Mouse (Mus musculus): Measurements from ENCODE around the gene Itsn1. TPM values are rescaled to one million over a fixed set of nuclear protein-coding genes. Genes with fewer than 3 reads are reported as not detected.

Itsn1 gene
- polyA plus RNA-seq, 1 experiment from 2014 or later, result 40.1 TPM

GRCm38 (mm10) chr16:91779576-91779975 is 50.5 kb downstream of the Itsn1 start:
- ATAC-seq (replicated peaks; ENCODE audit: insufficient number of reproducible peaks, low FRiP score, low TSS enrichment, low read depth), result no peak
- Histone ChIP-seq H3K9me3 (replicated peaks; ENCODE audit: control insufficient read depth, low read length) (no peaks in the 10 kb centered on the region), H3K4me2 (ENCODE audit: low read depth, low read length) (no peak overlapping the region), H3K4me3 (ENCODE audit: low read depth, low read length) (no peak overlapping the region), H3K36me3 (replicated peaks; ENCODE audit: control insufficient read depth, insufficient read depth, low read depth, low read length) (no peaks in the 10 kb centered on the region), H3K27me3 (ENCODE audit: control insufficient read depth, insufficient read depth, low read length) (no peaks in the 10 kb centered on the region), H3K4me1 (ENCODE audit: control insufficient read depth, insufficient read depth, low read length) (no peaks in the 10 kb centered on the region), H3K27ac (replicated peaks; ENCODE audit: low read depth, low read length) (no peak overlapping the region), H3K9ac (replicated peaks; ENCODE audit: low read length) (no peak overlapping the region)
- WGBS, result 79% methylated on average over 10 of the region's 10 CpGs
- DNase-seq (ENCODE audit: low spot score), result no peak

- Histone ChIP-seq H3K4me3 (ENCODE audit: low read depth, low read length) (no peak overlapping the region), H3K9me3 (replicated peaks; ENCODE audit: control insufficient read depth, low read length) (no peaks in the 10 kb centered on the region), H3K27me3 (ENCODE audit: control insufficient read depth, insufficient read depth, low read length) (no peaks in the 10 kb centered on the region), H3K4me2 (ENCODE audit: low read depth, low read length) (no peak overlapping the region), H3K9ac (replicated peaks; ENCODE audit: low read length) (no peak overlapping the region), H3K4me1 (ENCODE audit: control insufficient read depth, insufficient read depth, low read length) (no peaks in the 10 kb centered on the region), H3K27ac (replicated peaks; ENCODE audit: low read depth, low read length) (no peak overlapping the region), H3K36me3 (replicated peaks; ENCODE audit: control insufficient read depth, insufficient read depth, low read depth, low read length) (no peaks in the 10 kb centered on the region)
- 90% methylated on average over 7 of the region's 7 CpGs for WGBS
- DNase-seq (ENCODE audit: low spot score) (no peak), ATAC-seq (replicated peaks; ENCODE audit: insufficient number of reproducible peaks, low FRiP score, low TSS enrichment, low read depth) (no peak)
Observed at GRCm38 (mm10) chr16:91780151-91780550, 51.1 kb downstream of the Itsn1 start.

- ATAC-seq (replicated peaks; ENCODE audit: insufficient number of reproducible peaks, low FRiP score, low TSS enrichment, low read depth), result no peak
- H3K4me1 ChIP-seq (ENCODE audit: control insufficient read depth, insufficient read depth, low read length), result no peaks in the 10 kb centered on the region
- H3K9me3 ChIP-seq (replicated peaks; ENCODE audit: control insufficient read depth, low read length), result no peaks in the 10 kb centered on the region
- H3K36me3 ChIP-seq (replicated peaks; ENCODE audit: control insufficient read depth, insufficient read depth, low read depth, low read length), result no peaks in the 10 kb centered on the region
- no peak overlapping the region for H3K9ac ChIP-seq (replicated peaks; ENCODE audit: low read length)
- no peak overlapping the region for H3K4me2 ChIP-seq (ENCODE audit: low read depth, low read length)
- no peak overlapping the region for H3K4me3 ChIP-seq (ENCODE audit: low read depth, low read length)
- no peaks in the 10 kb centered on the region for H3K27me3 ChIP-seq (ENCODE audit: control insufficient read depth, insufficient read depth, low read length)
- H3K27ac ChIP-seq (replicated peaks; ENCODE audit: low read depth, low read length), result no peak overlapping the region
- DNase-seq (ENCODE audit: low spot score), result no peak
- WGBS, result 84% methylated on average over 3 of the region's 3 CpGs
Observed at GRCm38 (mm10) chr16:91780826-91781225, 51.7 kb downstream of the Itsn1 start.

- WGBS, result 92% methylated on average over 7 of the region's 7 CpGs
- H3K4me1 ChIP-seq (ENCODE audit: control insufficient read depth, insufficient read depth, low read length), result no peaks in the 10 kb centered on the region
- DNase-seq (ENCODE audit: low spot score) (no peak), ATAC-seq (replicated peaks; ENCODE audit: insufficient number of reproducible peaks, low FRiP score, low TSS enrichment, low read depth) (no peak)
- H3K36me3 ChIP-seq (replicated peaks; ENCODE audit: control insufficient read depth, insufficient read depth, low read depth, low read length), result no peaks in the 10 kb centered on the region
- H3K4me3 ChIP-seq (ENCODE audit: low read depth, low read length), result no peak overlapping the region
- H3K27me3 ChIP-seq (ENCODE audit: control insufficient read depth, insufficient read depth, low read length), result no peaks in the 10 kb centered on the region
- H3K9me3 ChIP-seq (replicated peaks; ENCODE audit: control insufficient read depth, low read length), result no peaks in the 10 kb centered on the region
- no peak overlapping the region for H3K27ac ChIP-seq (replicated peaks; ENCODE audit: low read depth, low read length)
- H3K4me2 ChIP-seq (ENCODE audit: low read depth, low read length), result no peak overlapping the region
- no peak overlapping the region for H3K9ac ChIP-seq (replicated peaks; ENCODE audit: low read length)
Observed at GRCm38 (mm10) chr16:91783191-91783590, 54.1 kb downstream of the Itsn1 start.

- no peak for ATAC-seq (replicated peaks; ENCODE audit: insufficient number of reproducible peaks, low FRiP score, low TSS enrichment, low read depth)
- no peak overlapping the region for H3K27ac ChIP-seq (replicated peaks; ENCODE audit: low read depth, low read length)
- H3K4me2 ChIP-seq (ENCODE audit: low read depth, low read length), result no peak overlapping the region
- 79% methylated on average over 6 of the region's 6 CpGs for WGBS
- no peaks in the 10 kb centered on the region for H3K4me1 ChIP-seq (ENCODE audit: control insufficient read depth, insufficient read depth, low read length)
- H3K4me3 ChIP-seq (ENCODE audit: low read depth, low read length), result no peak overlapping the region
- no peak overlapping the region for H3K9ac ChIP-seq (replicated peaks; ENCODE audit: low read length)
- H3K9me3 ChIP-seq (replicated peaks; ENCODE audit: control insufficient read depth, low read length), result no peaks in the 10 kb centered on the region
- no peaks in the 10 kb centered on the region for H3K36me3 ChIP-seq (replicated peaks; ENCODE audit: control insufficient read depth, insufficient read depth, low read depth, low read length)
- H3K27me3 ChIP-seq (ENCODE audit: control insufficient read depth, insufficient read depth, low read length), result no peaks in the 10 kb centered on the region
- DNase-seq (ENCODE audit: low spot score), result no peak
Observed at GRCm38 (mm10) chr16:91784298-91784697, 55.2 kb downstream of the Itsn1 start.

- H3K36me3 ChIP-seq (replicated peaks; ENCODE audit: control insufficient read depth, insufficient read depth, low read depth, low read length), result no peaks in the 10 kb centered on the region
- no peak overlapping the region for H3K9ac ChIP-seq (replicated peaks; ENCODE audit: low read length)
- no peaks in the 10 kb centered on the region for H3K27me3 ChIP-seq (ENCODE audit: control insufficient read depth, insufficient read depth, low read length)
- H3K4me3 ChIP-seq (ENCODE audit: low read depth, low read length), result no peak overlapping the region
- H3K9me3 ChIP-seq (replicated peaks; ENCODE audit: control insufficient read depth, low read length), result no peaks in the 10 kb centered on the region
- 94% methylated on average over 10 of the region's 10 CpGs for WGBS
- no peaks in the 10 kb centered on the region for H3K4me1 ChIP-seq (ENCODE audit: control insufficient read depth, insufficient read depth, low read length)
- ATAC-seq (replicated peaks; ENCODE audit: insufficient number of reproducible peaks, low FRiP score, low TSS enrichment, low read depth) (no peak), DNase-seq (ENCODE audit: low spot score) (no peak)
- no peak overlapping the region for H3K4me2 ChIP-seq (ENCODE audit: low read depth, low read length)
- H3K27ac ChIP-seq (replicated peaks; ENCODE audit: low read depth, low read length), result no peak overlapping the region
Observed at GRCm38 (mm10) chr16:91786425-91786824, 57.3 kb downstream of the Itsn1 start.

GRCm38 (mm10) chr16:91789728-91790127 is 60.6 kb downstream of the Itsn1 start:
- no peaks in the 10 kb centered on the region for H3K36me3 ChIP-seq (replicated peaks; ENCODE audit: control insufficient read depth, insufficient read depth, low read depth, low read length)

GRCm38 (mm10) chr16:91792477-91793196 is 63.6 kb downstream of the Itsn1 start:
- WGBS, result 72% methylated on average over 8 of the region's 8 CpGs
- Histone ChIP-seq H3K9me3 (replicated peaks; ENCODE audit: control insufficient read depth, low read length) (no peaks in the 10 kb centered on the region), H3K27me3 (ENCODE audit: control insufficient read depth, insufficient read depth, low read length) (no peaks in the 10 kb centered on the region), H3K4me2 (ENCODE audit: low read depth, low read length) (no peak overlapping the region), H3K4me1 (ENCODE audit: control insufficient read depth, insufficient read depth, low read length) (no peaks in the 10 kb centered on the region), H3K27ac (replicated peaks; ENCODE audit: low read depth, low read length) (no peak overlapping the region), H3K4me3 (ENCODE audit: low read depth, low read length) (no peak overlapping the region), H3K9ac (replicated peaks; ENCODE audit: low read length) (no peak overlapping the region), H3K36me3 (replicated peaks; ENCODE audit: control insufficient read depth, insufficient read depth, low read depth, low read length) (no peaks in the 10 kb centered on the region)
- no peak for DNase-seq (ENCODE audit: low spot score)
- ATAC-seq (replicated peaks; ENCODE audit: insufficient number of reproducible peaks, low FRiP score, low TSS enrichment, low read depth), result no peak

More at GRCm38 (mm10) chr16:91789728-91790127, 60.6 kb downstream of the Itsn1 start:
- Histone ChIP-seq H3K4me1 (ENCODE audit: control insufficient read depth, insufficient read depth, low read length) (no peaks in the 10 kb centered on the region), H3K4me3 (ENCODE audit: low read depth, low read length) (no peak overlapping the region), H3K27me3 (ENCODE audit: control insufficient read depth, insufficient read depth, low read length) (no peaks in the 10 kb centered on the region), H3K27ac (replicated peaks; ENCODE audit: low read depth, low read length) (no peak overlapping the region), H3K9ac (replicated peaks; ENCODE audit: low read length) (no peak overlapping the region), H3K9me3 (replicated peaks; ENCODE audit: control insufficient read depth, low read length) (no peaks in the 10 kb centered on the region), H3K4me2 (ENCODE audit: low read depth, low read length) (no peak overlapping the region)
- ATAC-seq (replicated peaks; ENCODE audit: insufficient number of reproducible peaks, low FRiP score, low TSS enrichment, low read depth) (no peak), DNase-seq (ENCODE audit: low spot score) (no peak)
- WGBS, result 81% methylated on average over 6 of the region's 6 CpGs

Data from embryonic facial prominence, embryonic 11.5 days (tissue).